Mouse (Mus musculus): ENCODE data around the gene Kcnab2. TPM values are rescaled to one million over a fixed set of nuclear protein-coding genes. Genes with fewer than 3 reads are reported as not detected.

Gene Kcnab2
- total and polyA plus RNA-seq, 3 experiments, result 35.3 to 95.8 (median 58.3) TPM

DNA sequence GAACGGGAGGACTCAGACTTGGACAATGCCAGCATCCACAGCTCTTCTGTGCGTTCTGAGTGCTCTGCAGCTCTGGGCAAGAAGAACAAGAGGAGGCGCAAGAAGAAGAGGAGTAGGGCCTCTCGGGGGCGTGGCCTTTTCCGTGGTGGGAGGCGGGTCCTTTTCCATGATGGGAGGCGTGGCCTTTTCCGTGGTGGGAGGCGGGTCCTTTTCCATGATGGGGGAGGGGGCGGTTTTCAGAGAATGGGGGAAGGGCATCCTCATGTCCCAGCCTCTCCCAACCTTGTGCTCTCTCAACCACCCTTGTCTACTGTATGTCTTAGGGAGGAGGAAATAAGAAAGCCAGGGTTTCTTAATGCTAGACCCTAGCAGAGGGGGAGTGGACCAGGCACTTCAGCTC lies 118.0 kb downstream of the Kcnab2 start:
- no peak for DNase-seq (ENCODE audit: extremely low read depth)
- Histone ChIP-seq H3K27ac (ENCODE audit: insufficient read depth, low read depth) (no peak overlapping the region), H3K9ac (ENCODE audit: insufficient read depth, low read depth) (no peak overlapping the region), H3K4me3 (replicated peaks in 1 of 3; ENCODE audit: low read depth in 2 of 3, low read length in 2 of 3, poor library complexity in 1 of 3) (no peak overlapping the region), H3K9me3 (replicated peaks; ENCODE audit: low read length) (no peaks in the 10 kb centered on the region), H3K27me3 (replicated peaks) (no peaks in the 10 kb centered on the region), H3K4me1 (ENCODE audit: control insufficient read depth in 1 of 2, insufficient read depth in 2 of 2) (0 out of 4 replicates have a peak, but pooled peaks cover 3% of the 10 kb centered on the region in 2 experiments), H3K79me2 (replicated peaks; ENCODE audit: control insufficient read depth, extremely low read depth, insufficient read depth, poor library complexity, severe bottlenecking) (no peaks in the 10 kb centered on the region), H3K36me3 (replicated peaks in 1 of 2; ENCODE audit: control insufficient read depth in 1 of 2, insufficient read depth in 1 of 2, low read length in 1 of 2) (peaks cover 4 to 15% of the 10 kb centered on the region in 2 experiments), H3K4me2 (ENCODE audit: insufficient read depth, low read depth, poor library complexity, severe bottlenecking) (no peak overlapping the region)
- TF ChIP-seq PAX5 (IDR thresholded peaks at IDR 0.05; ENCODE audit: low read length) (no peak), UBTF (IDR thresholded peaks at IDR 0.05; ENCODE audit: low read depth, low read length) (no peak), JUN (IDR thresholded peaks at IDR 0.05; ENCODE audit: insufficient read depth, low read depth, low read length) (no peak), USF2 (conservative IDR thresholded peaks at IDR 0.05; ENCODE audit: low read depth, low read length) (no peak), ZNF384 (IDR thresholded peaks at IDR 0.05; ENCODE audit: low read depth, low read length) (no peak), TBP (conservative IDR thresholded peaks at IDR 0.05; ENCODE audit: low read depth, low read length) (no peak)
- in situ Hi-C loops (cut with MboI; ENCODE audit: low pct_ligation_motif_present, low pct_unique_long_range_greater_than_20kb, low sequenced_read_pairs), result no loop called here
- dilution Hi-C loops (cut with MboI; ENCODE audit: extremely low pct_ligation_motif_present, extremely low pct_unique_long_range_greater_than_20kb, low sequenced_read_pairs), result no loop called here

DNA sequence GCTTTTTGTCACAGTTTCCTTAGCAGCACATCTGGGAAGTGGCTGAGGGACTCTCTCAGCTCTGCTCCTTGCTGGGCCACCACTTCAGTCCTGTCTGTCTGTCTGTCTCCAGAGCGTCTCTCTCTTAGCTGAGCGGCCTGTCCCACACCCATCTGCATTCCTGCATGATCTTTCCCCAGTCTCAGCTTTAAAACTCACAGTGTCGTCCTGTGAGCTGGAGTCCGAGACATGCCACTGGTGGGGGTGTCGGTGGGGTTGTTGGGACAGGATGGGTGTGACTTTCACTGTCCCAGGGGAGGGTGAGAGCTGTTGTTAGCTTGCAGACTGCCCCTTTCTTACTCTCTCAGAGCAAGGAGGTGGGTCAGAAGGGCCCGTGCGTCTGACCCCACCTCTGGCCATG lies 122.0 kb downstream of the Kcnab2 start:
- Histone ChIP-seq H3K4me3 (replicated peaks in 1 of 3; ENCODE audit: low read depth in 2 of 3, low read length in 2 of 3, poor library complexity in 1 of 3) (no peak overlapping the region), H3K9ac (ENCODE audit: insufficient read depth, low read depth) (no peak overlapping the region), H3K36me3 (replicated peaks in 1 of 2; ENCODE audit: control insufficient read depth in 1 of 2, insufficient read depth in 1 of 2, low read length in 1 of 2) (peaks cover 0 to 5% of the 10 kb centered on the region in 2 experiments), H3K4me1 (ENCODE audit: control insufficient read depth in 1 of 2, insufficient read depth in 2 of 2) (peaks cover 7 to 14% of the 10 kb centered on the region in 2 experiments), H3K79me2 (replicated peaks; ENCODE audit: control insufficient read depth, extremely low read depth, insufficient read depth, poor library complexity, severe bottlenecking) (no peaks in the 10 kb centered on the region), H3K27me3 (replicated peaks) (peaks cover 3% of the 10 kb centered on the region), H3K4me2 (ENCODE audit: insufficient read depth, low read depth, poor library complexity, severe bottlenecking) (no peak overlapping the region), H3K27ac (ENCODE audit: insufficient read depth, low read depth) (no peak overlapping the region), H3K9me3 (replicated peaks; ENCODE audit: low read length) (no peaks in the 10 kb centered on the region)
- in situ Hi-C loops (cut with MboI; ENCODE audit: low pct_ligation_motif_present, low pct_unique_long_range_greater_than_20kb, low sequenced_read_pairs) (no loop called here), dilution Hi-C loops (cut with MboI; ENCODE audit: extremely low pct_ligation_motif_present, extremely low pct_unique_long_range_greater_than_20kb, low sequenced_read_pairs) (no loop called here)
- no peak for TF ChIP-seq E2F4 (IDR thresholded peaks at IDR 0.05; ENCODE audit: insufficient replicate concordance, low read depth, low read length)
- no peak for DNase-seq (ENCODE audit: extremely low read depth)

DNA sequence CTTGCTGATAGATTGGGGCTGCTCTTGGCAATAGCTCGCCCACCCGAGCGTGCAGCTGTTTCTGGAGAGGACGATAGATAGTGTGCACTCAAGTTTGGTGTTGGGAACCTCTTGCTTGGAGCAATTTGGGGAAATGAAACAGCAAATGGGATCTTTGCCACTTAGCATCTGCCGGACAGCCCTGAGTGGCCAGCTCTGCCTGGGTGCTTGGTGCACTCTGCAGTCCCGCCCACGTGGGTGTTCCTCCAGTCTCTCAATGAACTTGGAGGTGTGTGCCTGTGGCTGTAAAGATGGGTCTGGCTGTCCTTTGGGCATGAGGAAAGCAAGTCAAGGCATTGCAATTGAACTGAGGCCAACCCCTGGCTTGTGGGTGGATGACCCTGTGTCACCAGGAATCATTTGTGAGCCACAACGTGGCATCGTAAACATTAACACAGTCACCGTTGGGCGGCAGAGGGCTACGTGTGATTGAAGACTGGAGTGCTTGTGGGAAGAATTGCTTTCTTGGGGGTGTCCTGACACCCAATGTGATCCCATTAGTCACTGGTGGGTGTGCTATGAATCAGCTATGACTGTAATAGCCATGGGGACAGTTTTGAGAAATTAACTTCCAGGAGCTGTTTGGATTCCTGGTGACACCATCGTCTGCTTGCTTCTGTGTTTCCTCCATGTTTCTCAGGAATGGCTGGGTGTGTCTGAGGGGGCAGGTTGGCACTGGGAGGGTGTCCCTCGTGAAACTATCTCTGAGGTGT lies 123.6 kb downstream of the Kcnab2 start:
- in situ Hi-C loops (cut with MboI; ENCODE audit: low pct_ligation_motif_present, low pct_unique_long_range_greater_than_20kb, low sequenced_read_pairs) (loop anchor here (5.0 kb wide), 1 partner anchor 63 kb away; no protein-coding TSS in a partner anchor), dilution Hi-C loops (cut with MboI; ENCODE audit: extremely low pct_ligation_motif_present, extremely low pct_unique_long_range_greater_than_20kb, low sequenced_read_pairs) (no loop called here)
- Histone ChIP-seq H3K4me2 (ENCODE audit: insufficient read depth, low read depth, poor library complexity, severe bottlenecking) (no peak overlapping the region), H3K27me3 (replicated peaks) (peaks cover 5% of the 10 kb centered on the region), H3K27ac (ENCODE audit: insufficient read depth, low read depth) (no peak overlapping the region), H3K9me3 (replicated peaks; ENCODE audit: low read length) (no peaks in the 10 kb centered on the region), H3K4me1 (ENCODE audit: control insufficient read depth in 1 of 2, insufficient read depth in 2 of 2) (peaks cover 13 to 18% of the 10 kb centered on the region in 2 experiments), H3K9ac (ENCODE audit: insufficient read depth, low read depth) (no peak overlapping the region), H3K36me3 (replicated peaks in 1 of 2; ENCODE audit: control insufficient read depth in 1 of 2, insufficient read depth in 1 of 2, low read length in 1 of 2) (peaks cover 0 to 2% of the 10 kb centered on the region in 2 experiments), H3K79me2 (replicated peaks; ENCODE audit: control insufficient read depth, extremely low read depth, insufficient read depth, poor library complexity, severe bottlenecking) (no peaks in the 10 kb centered on the region), H3K4me3 (replicated peaks in 1 of 3; ENCODE audit: low read depth in 2 of 3, low read length in 2 of 3, poor library complexity in 1 of 3) (no peak overlapping the region)
- TF ChIP-seq NRF1 (IDR thresholded peaks at IDR 0.05; ENCODE audit: low read depth, low read length), result no peak
- TF ChIP-seq CHD1 (IDR thresholded peaks at IDR 0.05; ENCODE audit: low read depth, low read length), result no peak
- TF ChIP-seq EP300 (IDR thresholded peaks at IDR 0.05; ENCODE audit: low read length), result no peak
- no peak for TF ChIP-seq RCOR1 (conservative IDR thresholded peaks at IDR 0.05; ENCODE audit: low read depth, low read length)
- no peak for DNase-seq (ENCODE audit: extremely low read depth)

All from CH12.LX (cell line).